Mouse (Mus musculus) heart, postnatal 14 days (tissue): Measurements from ENCODE around the gene Maml2. TPM values are rescaled to one million over a fixed set of nuclear protein-coding genes. Genes with fewer than 3 reads are reported as not detected.

Experiments used
- DNase-seq, 2 experiments: peaks; one replicate each; pipeline ENCODE4 v3.0.0; 2021 to 2022
- intact Hi-C: fragments of 180-260 bp; cut with DNase I; formaldehyde crosslinking; loops from one replicate; pipeline ENCODE4 v1.15.1; 2025
- total RNA-seq, 2 experiments: library from RNA; stranded (reverse); gene quantifications; 2 replicates each; pipeline ENCODE4 v1.2.3; 2021

The Maml2 gene
- total RNA-seq, 2 experiments from 2014 or later = 7.6 to 8.6 TPM

- intact Hi-C loops = no loop called here
- no peak for DNase-seq
Measured at GRCm38 (mm10) chr9:13598596-13599333, 301.0 kb downstream of the Maml2 start.

- DNase-seq = no peak
- intact Hi-C loops = no loop called here
Measured at GRCm38 (mm10) chr9:13599334-13599614, 301.5 kb downstream of the Maml2 start.

- intact Hi-C loops = no loop called here
- no peak for DNase-seq
Measured at GRCm38 (mm10) chr9:13599800-13600199, 302.0 kb downstream of the Maml2 start.

- intact Hi-C loops = no loop called here
Measured at GRCm38 (mm10) chr9:13601729-13602128, 304.0 kb downstream of the Maml2 start.

GRCm38 (mm10) chr9:13603533-13604143, 305.9 kb downstream of the Maml2 start:
- no peak for DNase-seq
- intact Hi-C loops = no loop called here

More at GRCm38 (mm10) chr9:13601729-13602128, 304.0 kb downstream of the Maml2 start:
- DNase-seq = no peak

GRCm38 (mm10) chr9:13607609-13608185, 309.9 kb downstream of the Maml2 start:
- no peak for DNase-seq
- intact Hi-C loops = no loop called here

- no peak for DNase-seq
- intact Hi-C loops = no loop called here
Measured at GRCm38 (mm10) chr9:13608532-13609071, 310.8 kb downstream of the Maml2 start.

- intact Hi-C loops = no loop called here
- no peak for DNase-seq
Measured at GRCm38 (mm10) chr9:13611561-13611960, 313.8 kb downstream of the Maml2 start.

- no peak for DNase-seq
- intact Hi-C loops = no loop called here
Measured at GRCm38 (mm10) chr9:13612371-13612770, 314.6 kb downstream of the Maml2 start.

GRCm38 (mm10) chr9:13613325-13614268, 315.8 kb downstream of the Maml2 start:
- intact Hi-C loops = no loop called here
- no peak for DNase-seq

GRCm38 (mm10) chr9:13616383-13617009, 318.7 kb downstream of the Maml2 start:
- intact Hi-C loops = no loop called here

GRCm38 (mm10) chr9:13620794-13621193, 323.0 kb downstream of the Maml2 start:
- no peak for DNase-seq
- intact Hi-C loops = no loop called here

More at GRCm38 (mm10) chr9:13616383-13617009, 318.7 kb downstream of the Maml2 start:
- DNase-seq = no peak

GRCm38 (mm10) chr9:13621941-13622340, 324.2 kb downstream of the Maml2 start:
- no peak for DNase-seq
- intact Hi-C loops = no loop called here

- no peak for DNase-seq
- intact Hi-C loops = no loop called here
Measured at GRCm38 (mm10) chr9:13622426-13622825, 324.7 kb downstream of the Maml2 start.

GRCm38 (mm10) chr9:13623892-13624422, 326.2 kb downstream of the Maml2 start:
- DNase-seq = no peak
- intact Hi-C loops = no loop called here

- no peak for DNase-seq
- intact Hi-C loops = no loop called here
Measured at GRCm38 (mm10) chr9:13624780-13625179, 327.0 kb downstream of the Maml2 start.

- intact Hi-C loops = no loop called here
Measured at GRCm38 (mm10) chr9:13625215-13625614, 327.5 kb downstream of the Maml2 start.

GRCm38 (mm10) chr9:13626480-13626879, 328.7 kb downstream of the Maml2 start:
- intact Hi-C loops = no loop called here
- DNase-seq = no peak

More at GRCm38 (mm10) chr9:13625215-13625614, 327.5 kb downstream of the Maml2 start:
- no peak for DNase-seq

GRCm38 (mm10) chr9:13633371-13633770, 335.6 kb downstream of the Maml2 start:
- intact Hi-C loops = no loop called here
- peak; percentile 38 to 52 for DNase-seq

GRCm38 (mm10) chr9:13639655-13640054, 341.9 kb downstream of the Maml2 start:
- intact Hi-C loops = no loop called here
- DNase-seq = no peak
